Mouse (Mus musculus) thymus, adult 2 months (tissue): ENCODE results near the gene Ip6k1.

Experiments used
- CTCF ChIP-seq: fragments of 200-500 bp; IDR thresholded peaks from 2 replicates; pipeline ENCODE4 v1.5.1; 2012; ENCODE audit warnings: mild to moderate bottlenecking, control low read depth, low read length, moderate library complexity, borderline replicate concordance; ENCODE audit not compliant: control insufficient read depth, poor library complexity, insufficient read depth; ENCODE audit errors: extremely low read depth
- POLR2A ChIP-seq: fragments of 200-500 bp; IDR thresholded peaks from 2 replicates; pipeline ENCODE4 v1.6.1; 2012; ENCODE audit warnings: mild to moderate bottlenecking, low read length, control low read depth, moderate library complexity; ENCODE audit not compliant: control insufficient read depth, poor library complexity, insufficient read depth; ENCODE audit errors: extremely low read depth

GRCm38 (mm10) chr9:107974491-107975171 lies 27.7 kb upstream of the Ip6k1 start:
- TF ChIP-seq CTCF (no peak), POLR2A (no peak)
